Mouse (Mus musculus) liver, embryonic 14.5 days (tissue): ENCODE measurements at regions not wholly inside any gene's neighbourhood (a gene's known extent, or its start where the extent isn't known, plus 50 kb on each side); places are given as distances from the start of the nearest gene placed in this dataset.

Experiments
- ATAC-seq: fragments of 200-750 bp; cut with Nextera tagmentation; 2 replicates; pipeline ENCODE4 v1.8.0; 2017; ENCODE audit warnings: moderate number of reproducible peaks, mild to moderate bottlenecking, moderate library complexity; ENCODE audit not compliant: insufficient read depth
- DNase-seq, 3 experiments: peaks; one replicate each; pipeline ENCODE4 v3.0.0-alpha.2; 2012 to 2013; ENCODE audit warnings: low read depth in 3 of 3, low spot score in 3 of 3
- H3K27ac ChIP-seq: fragments of 300-500 bp; sonication (generic); 2 replicates; pipeline ENCODE4 v1.5.1; 2014; ENCODE audit warnings: moderate library complexity, mild to moderate bottlenecking, control low read depth, inconsistent platforms
- H3K27me3 ChIP-seq: fragments of 300-500 bp; sonication (generic); 2 replicates; pipeline ENCODE4 v1.6.1; 2014; ENCODE audit warnings: mild to moderate bottlenecking, low read length, moderate library complexity; ENCODE audit not compliant: control insufficient read depth, insufficient read depth
- H3K36me3 ChIP-seq: fragments of 300-500 bp; sonication (generic); replicated peaks from 2 replicates; pipeline ENCODE4 v1.6.1; 2014; ENCODE audit warnings: low read depth; ENCODE audit not compliant: control insufficient read depth, insufficient read depth
- H3K4me1 ChIP-seq, 2 experiments: fragments of 200-500 bp in 1 of 2; fragments of 300-500 bp in 1 of 2; sonication (generic) in 1 of 2; replicated peaks; 2 replicates each; pipeline ENCODE4 v1.6.1; 2012 to 2014; ENCODE audit warnings: antibody characterized with exemption in 1 of 2, inconsistent platforms in 1 of 2, low read length in 1 of 2; ENCODE audit not compliant: control insufficient read depth in 2 of 2, insufficient read depth in 2 of 2
- H3K4me2 ChIP-seq: fragments of 300-500 bp; sonication (generic); 2 replicates; pipeline ENCODE4 v1.6.1; 2014; ENCODE audit warnings: low read depth, mild to moderate bottlenecking, control low read depth, moderate library complexity
- H3K4me3 ChIP-seq, 2 experiments: fragments of 200-500 bp in 1 of 2; fragments of 300-500 bp in 1 of 2; sonication (generic) in 1 of 2; 2 replicates each; pipeline ENCODE4 v1.5.1; 2012 to 2014; ENCODE audit warnings: low read depth in 2 of 2, low read length in 2 of 2, mild to moderate bottlenecking in 2 of 2, control low read depth in 1 of 2, inconsistent platforms in 1 of 2, moderate library complexity in 1 of 2; ENCODE audit not compliant: insufficient read depth in 1 of 2
- H3K9ac ChIP-seq: fragments of 300-500 bp; sonication (generic); replicated peaks from 2 replicates; pipeline ENCODE4 v1.6.1; 2014; ENCODE audit warnings: mild to moderate bottlenecking, control low read depth, moderate library complexity
- H3K9me3 ChIP-seq: fragments of 300-500 bp; sonication (generic); 2 replicates; pipeline ENCODE4 v1.6.1; 2016; ENCODE audit warnings: low read length, mixed read lengths; ENCODE audit not compliant: control insufficient read depth
- CTCF ChIP-seq: IDR thresholded peaks from 2 replicates; pipeline ENCODE4 v1.5.1; 2016; ENCODE audit warnings: antibody characterized with exemption, low read depth, control low read depth
- EP300 ChIP-seq: IDR thresholded peaks from 2 replicates; pipeline ENCODE4 v1.6.1; 2016; ENCODE audit warnings: antibody characterized with exemption, low read depth
- WGBS: fragments of 180-500 bp; shearing (Covaris S2); extraction: QIAGEN DNeasy Blood & Tissue Kit; methylation state at CpG from one replicate; pipeline ENCODE4 v1.1.7; 2014; ENCODE audit not compliant: insufficient replicate concordance; 5-methylcytosine and 5-hydroxymethylcytosine counted together

DNA sequence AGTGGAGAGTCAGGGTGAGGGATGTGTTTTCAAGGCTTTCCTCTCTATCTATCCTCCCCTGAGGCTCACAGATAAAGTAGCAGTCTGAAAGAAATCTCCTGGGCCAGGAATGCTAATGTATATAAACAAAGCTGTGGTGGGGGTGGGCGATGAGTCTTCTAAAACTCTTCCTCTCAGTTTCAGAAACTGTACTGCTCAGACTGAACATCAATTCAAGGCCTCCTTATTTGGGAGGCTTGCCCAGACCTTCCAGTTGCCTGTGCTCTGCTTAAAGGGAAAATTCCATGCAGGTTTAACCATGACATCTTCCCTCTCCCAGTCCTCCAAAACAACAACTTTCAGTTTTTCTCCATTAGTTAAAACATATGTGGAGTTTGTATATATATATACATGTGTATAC lies 73.7 kb upstream of the Robo1 start:
- ATAC-seq (no peak), DNase-seq (no peak)
- H3K4me3 ChIP-seq: no peak overlapping the region
- H3K36me3 ChIP-seq: no peaks in the 10 kb centered on the region
- TF ChIP-seq CTCF (no peak), EP300 (no peak)
- no peak overlapping the region for H3K4me2 ChIP-seq
- WGBS: 25% methylated on average over 1 of the region's 1 CpGs
- H3K9me3 ChIP-seq: no peaks in the 10 kb centered on the region
- no peaks in the 10 kb centered on the region for H3K27me3 ChIP-seq
- H3K9ac ChIP-seq: no peak overlapping the region
- H3K4me1 ChIP-seq: no peaks in the 10 kb centered on the region
- H3K27ac ChIP-seq: no peak overlapping the region

DNA sequence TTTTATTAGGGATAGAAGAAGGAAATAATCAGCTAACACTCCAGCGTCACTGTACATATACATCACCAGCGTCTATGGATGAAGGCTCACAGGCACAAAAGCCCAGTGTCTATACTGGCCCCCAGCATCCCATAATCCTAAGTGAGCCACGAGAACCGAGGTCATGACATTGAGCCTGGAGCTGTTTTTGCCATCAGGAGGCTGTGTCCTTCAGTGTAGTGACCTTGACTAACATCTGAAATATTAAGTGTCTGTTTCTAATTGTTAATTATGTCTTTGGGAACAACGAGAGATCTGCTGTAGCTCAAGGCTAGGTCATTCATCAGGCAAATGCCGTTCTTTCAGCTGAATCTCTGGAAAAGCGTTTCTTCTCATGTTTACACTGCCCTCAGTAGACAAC lies 68.5 kb upstream of the Robo1 start:
- no peak for TF ChIP-seq CTCF
- no peak for TF ChIP-seq EP300
- Histone ChIP-seq H3K4me2 (no peak overlapping the region), H3K27me3 (no peaks in the 10 kb centered on the region), H3K27ac (no peak overlapping the region), H3K4me3 (no peak overlapping the region), H3K9me3 (no peaks in the 10 kb centered on the region), H3K36me3 (no peaks in the 10 kb centered on the region), H3K4me1 (no peaks in the 10 kb centered on the region), H3K9ac (no peak overlapping the region)
- no peak for DNase-seq
- no peak for ATAC-seq
- 57% methylated on average over 7 of the region's 7 CpGs for WGBS

DNA sequence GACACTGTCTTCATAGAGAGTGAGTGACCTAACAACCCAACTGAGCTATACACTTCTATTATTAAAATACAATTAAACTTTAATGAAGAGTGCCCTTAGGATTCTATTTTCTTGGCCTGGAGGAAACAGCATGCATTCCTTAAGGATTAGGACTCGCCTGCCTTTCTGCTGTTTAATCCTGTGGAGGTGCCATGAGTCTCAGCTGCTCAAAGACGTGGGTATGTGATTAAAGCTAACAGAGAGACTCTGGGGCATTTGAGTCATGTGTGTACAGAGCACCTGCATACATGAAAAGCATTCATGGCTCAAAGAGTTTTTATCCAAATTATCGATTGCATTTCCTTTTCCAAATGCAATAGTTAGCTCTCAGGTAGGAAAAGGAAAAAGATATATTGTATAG lies 51.7 kb upstream of the Robo1 start:
- WGBS: 45% methylated on average over 3 of the region's 3 CpGs
- no peak overlapping the region for H3K4me3 ChIP-seq
- H3K27me3 ChIP-seq: no peaks in the 10 kb centered on the region

More for the DNA sequence above, 51.7 kb upstream of the Robo1 start:
- no peak for TF ChIP-seq EP300
- TF ChIP-seq CTCF: no peak
- no peaks in the 10 kb centered on the region for H3K36me3 ChIP-seq
- no peak for ATAC-seq
- no peak overlapping the region for H3K27ac ChIP-seq
- no peak overlapping the region for H3K9ac ChIP-seq
- H3K9me3 ChIP-seq: no peaks in the 10 kb centered on the region
- H3K4me2 ChIP-seq: no peak overlapping the region
- no peaks in the 10 kb centered on the region for H3K4me1 ChIP-seq
- DNase-seq: no peak
